16 mouse cellular contexts compared by ENCODE assay signal in genomic region chr6:66894999-66895398, GRCm38 (mm10). TPM values are rescaled to one million over a fixed set of nuclear protein-coding genes. Genes with fewer than 3 reads are reported as not detected.
A peak's percentile ranks its signal among the peaks of the same experiment; 100 is the strongest.
DNase-seq lines count a peak whose midpoint lies in the region; ATAC-seq lines count a peak whose summit lies in the region.
"Had no signal": no experiment of that assay in that cellular context is flagged by ENCODE, and none has a peak within 500 bp of the region (broad histone marks: within the 10 kb centered on the region; RNA-seq: fewer than 3 reads in every experiment).

No protein-coding gene starts in this region.

- H3K9ac ChIP-seq in limb, embryonic 11.5 days (ENCODE audit: low read length): no peak overlapping the region
- H3K9ac ChIP-seq: embryonic facial prominence, embryonic 12.5 days; forebrain, embryonic 15.5 days; heart, embryonic 13.5 days; hindbrain, embryonic 14.5 days had no signal

- no peak overlapping the region for H3K4me2 ChIP-seq in limb, embryonic 11.5 days (ENCODE audit: low read depth, severe bottlenecking)
- H3K4me2 ChIP-seq: embryonic facial prominence, embryonic 12.5 days; forebrain, embryonic 15.5 days had no signal

- DNase-seq in limb, embryonic 11.5 days (ENCODE audit: low spot score): peak; percentile 15
- no peak for DNase-seq in limb, embryonic 10.5 days (ENCODE audit: low spot score)
- DNase-seq in gastrocnemius, postnatal 36 days: no peak
- no peak for DNase-seq in neural tube, embryonic 10.5 days (ENCODE audit: extremely low spot score, low spot score)
- DNase-seq: adrenal gland, adult 2 months; adrenal gland, postnatal 36 days; cerebellum, postnatal 10 days; kidney, adult 11 months had no signal

- H3K36me3 ChIP-seq in limb, embryonic 11.5 days (ENCODE audit: control insufficient read depth, insufficient read depth, low read length): no peaks in the 10 kb centered on the region
- H3K36me3 ChIP-seq in limb, embryonic 10.5 days: no peaks in the 10 kb centered on the region
- H3K36me3 ChIP-seq: embryonic facial prominence, embryonic 12.5 days; forebrain, embryonic 15.5 days; heart, embryonic 13.5 days; hindbrain, embryonic 10.5 days had no signal

- WGBS in limb, embryonic 11.5 days: 72% methylated on average over 1 of the region's 1 CpGs
- 64% methylated on average over 1 of the region's 1 CpGs for WGBS in limb, embryonic 10.5 days

- H3K4me3 ChIP-seq in limb, embryonic 11.5 days (ENCODE audit: low read depth, low read length): no peak overlapping the region
- no peak overlapping the region for H3K4me3 ChIP-seq in limb, embryonic 10.5 days
- H3K4me3 ChIP-seq: forebrain, embryonic 15.5 days had no signal

- intact Hi-C loops in gastrocnemius, postnatal 36 days (cut with DNase I): loop anchor here (10.0 kb wide), 1 partner anchor 60 kb away; no protein-coding TSS in a partner anchor

- no peaks in the 10 kb centered on the region for H3K27me3 ChIP-seq in limb, embryonic 11.5 days (ENCODE audit: control insufficient read depth, insufficient read depth, low read length)
- H3K27me3 ChIP-seq in limb, embryonic 10.5 days (ENCODE audit: low read depth, poor library complexity, severe bottlenecking): no peaks in the 10 kb centered on the region
- H3K27me3 ChIP-seq: embryonic facial prominence, embryonic 12.5 days; forebrain, embryonic 15.5 days; heart, embryonic 13.5 days had no signal

- no peaks in the 10 kb centered on the region for H3K9me3 ChIP-seq in limb, embryonic 11.5 days (ENCODE audit: control insufficient read depth, low read length)
- H3K9me3 ChIP-seq in limb, embryonic 10.5 days (replicated peaks): no peaks in the 10 kb centered on the region
- H3K9me3 ChIP-seq: embryonic facial prominence, embryonic 12.5 days; forebrain, embryonic 15.5 days; heart, embryonic 13.5 days; hindbrain, embryonic 10.5 days had no signal

- no peak overlapping the region for H3K27ac ChIP-seq in limb, embryonic 11.5 days (replicated peaks; ENCODE audit: low read depth, low read length)
- no peak overlapping the region for H3K27ac ChIP-seq in limb, embryonic 10.5 days
- H3K27ac ChIP-seq: embryonic facial prominence, embryonic 12.5 days; forebrain, embryonic 15.5 days; heart, embryonic 13.5 days; hindbrain, embryonic 10.5 days; hindbrain, embryonic 14.5 days had no signal

- ATAC-seq in limb, embryonic 11.5 days (ENCODE audit: insufficient number of reproducible peaks, low FRiP score, low TSS enrichment, low read depth): no peak
- ATAC-seq in granulocyte monocyte progenitor cell, adult 5-6 weeks (replicated peaks; ENCODE audit: poor library complexity, severe bottlenecking): peak; percentile 64
- peak; percentile 49 for ATAC-seq in megakaryocyte progenitor cell, adult 5-6 weeks (replicated peaks; ENCODE audit: poor library complexity)
- no peak for ATAC-seq in monocyte, adult 5-6 weeks (replicated peaks; ENCODE audit: insufficient number of reproducible peaks, low FRiP score, low TSS enrichment, poor library complexity, severe bottlenecking)
- ATAC-seq: forebrain, embryonic 15.5 days had no signal

- H3K4me1 ChIP-seq in limb, embryonic 11.5 days (ENCODE audit: control insufficient read depth, insufficient read depth, low read length): 0 out of 2 replicates have a peak, but pooled peaks cover 6% of the 10 kb centered on the region
- H3K4me1 ChIP-seq in limb, embryonic 10.5 days: peaks cover 22% of the 10 kb centered on the region

RNA-seq across cellular contexts. Expression of gene Gng12, which starts 1.2 kb away (rescaled TPM):
- 72.2 and 73.0 TPM in 2 replicates for polyA plus RNA-seq in limb, embryonic 11.5 days (2014; fragmentation: Nextera tagmentation; extraction: Ambion mirVana)
- 61.2 and 73.9 TPM in 2 replicates for polyA plus RNA-seq in limb, embryonic 10.5 days (2016; fragmentation: Nextera tagmentation; extraction: Ambion mirVana)
- 144 and 151 TPM in 2 replicates for total RNA-seq in granulocyte monocyte progenitor cell, adult 5-6 weeks (2014; fragmentation: Nextera tagmentation)
- total RNA-seq in granulocyte monocyte progenitor cell, adult 5-6 weeks (2017): 116 and 143 TPM in 2 replicates
- 190 and 214 TPM in 2 replicates for total RNA-seq in megakaryocyte progenitor cell, adult 5-6 weeks (2015)
- 115 and 154 TPM in 2 replicates for total RNA-seq in megakaryocyte progenitor cell, adult 5-6 weeks (2017)
- 10.5 to 20.8 TPM (median 19.7 TPM) in 3 replicates for total RNA-seq in monocyte, adult 5-6 weeks (2017)
- total RNA-seq in gastrocnemius, postnatal 36 days (2021): 10 to 100 TPM; 26.0 to 27.1 TPM

Comparison
In these comparisons a context has a peak if more than half of its experiments do, and no peak if none do; other contexts are left out.
1. ATAC-seq: peak in granulocyte monocyte progenitor cell, adult 5-6 weeks (single experiment) and megakaryocyte progenitor cell, adult 5-6 weeks (single experiment); none in limb, embryonic 11.5 days (single experiment) and monocyte, adult 5-6 weeks (single experiment).